Mouse (Mus musculus) gastrocnemius, postnatal 4 days (tissue): ENCODE measurements around the gene Ttc8. TPM values are rescaled to one million over a fixed set of nuclear protein-coding genes. Genes with fewer than 3 reads are reported as not detected.
"Not testable (repeated sequence)": the region's sequence is repeated elsewhere in the genome, so short reads cannot be mapped to it uniquely, and the experiment has no call there.

Experiments used
- DNase-seq, 2 experiments: peaks; one replicate each; pipeline ENCODE4 v3.0.0; 2021 to 2022; ENCODE audit warnings: low spot score in 2 of 2, mixed read lengths in 2 of 2
- long read RNA-seq, 2 experiments: library from polyadenylated mRNA; stranded (forward); transcript quantifications; one replicate each; pipeline ENCODE4 v2.0.0; 2021
- total RNA-seq, 2 experiments: library from RNA; stranded (reverse); gene quantifications; 2 replicates each; pipeline ENCODE4 v1.2.3; 2021

Gene Ttc8
- total RNA-seq = 10 to 100 TPM; 20.3 to 20.6 TPM
- long read RNA-seq, experiment 1, transcript Ttc8-202 (14 exons, 2,272 nt) = major isoform, 9 of 9 reads
- long read RNA-seq, experiment 1, partial matches to known transcripts = 0 of 9 reads
- long read RNA-seq, experiment 1, other reads (novel, unspliced or antisense) = 0 of 9 reads
- long read RNA-seq, experiment 2, transcript Ttc8-202 (14 exons, 2,272 nt) = major isoform, 11 of 12 reads
- long read RNA-seq, experiment 2, partial matches to known transcripts = 1 of 12 reads
- long read RNA-seq, experiment 2, other reads (novel, unspliced or antisense) = 0 of 12 reads

GRCm38 (mm10) chr12:98920194-98920991 lies at the start of gene Ttc8:
TSS of gene Ttc8 (plus strand) at chr12:98920574.
- peak; percentile 65 to 89 for DNase-seq

- DNase-seq = no peak
Observed at GRCm38 (mm10) chr12:98872836-98873235, 47.5 kb upstream of the Ttc8 start.

- no peak for DNase-seq
Observed at GRCm38 (mm10) chr12:98875216-98875615, 45.2 kb upstream of the Ttc8 start.

- DNase-seq = no peak
Observed at GRCm38 (mm10) chr12:98878693-98879092, 41.7 kb upstream of the Ttc8 start.

GRCm38 (mm10) chr12:98881796-98882195 lies 38.6 kb upstream of the Ttc8 start:
- no peak for DNase-seq

- DNase-seq = no peak
Observed at GRCm38 (mm10) chr12:98884515-98884914, 35.9 kb upstream of the Ttc8 start.

- no peak for DNase-seq
Observed at GRCm38 (mm10) chr12:98896761-98897160, 23.6 kb upstream of the Ttc8 start.

- DNase-seq = no peak
Observed at GRCm38 (mm10) chr12:98899676-98900075, 20.7 kb upstream of the Ttc8 start.

- DNase-seq = peak in 1 of 2 experiments; percentile 10
Observed at GRCm38 (mm10) chr12:98900341-98900880, 20.0 kb upstream of the Ttc8 start.

GRCm38 (mm10) chr12:98900881-98901801 lies 19.2 kb upstream of the Ttc8 start, which contains the start of gene Eml5:
TSS of gene Eml5 (minus strand) at chr12:98901484.
- DNase-seq = peak; percentile 37 to 74

GRCm38 (mm10) chr12:98905466-98905865 lies 14.9 kb upstream of the Ttc8 start:
- no peak for DNase-seq

- DNase-seq = no peak
Observed at GRCm38 (mm10) chr12:98910096-98910495, 10.3 kb upstream of the Ttc8 start.

- DNase-seq = no peak
Observed at GRCm38 (mm10) chr12:98931174-98931573, 10.8 kb downstream of the Ttc8 start.

GRCm38 (mm10) chr12:98932441-98932840 lies 12.1 kb downstream of the Ttc8 start:
- DNase-seq = no peak

GRCm38 (mm10) chr12:98932856-98933255 lies 12.5 kb downstream of the Ttc8 start:
- DNase-seq = no peak

- not testable (repeated sequence) for DNase-seq
Observed at GRCm38 (mm10) chr12:98951295-98951694, 30.9 kb downstream of the Ttc8 start.

GRCm38 (mm10) chr12:98956951-98957350 lies 36.6 kb downstream of the Ttc8 start:
- DNase-seq = no peak

GRCm38 (mm10) chr12:98957455-98957854 lies 37.1 kb downstream of the Ttc8 start:
- DNase-seq = no peak

GRCm38 (mm10) chr12:98961008-98961407 lies 40.6 kb downstream of the Ttc8 start:
- no peak for DNase-seq

- DNase-seq = no peak
Observed at GRCm38 (mm10) chr12:98961415-98961814, 41.0 kb downstream of the Ttc8 start.
